Mouse (Mus musculus) spleen, postnatal 0 days (tissue): Measurements from ENCODE around the gene Dennd6b. TPM values are rescaled to one million over a fixed set of nuclear protein-coding genes. Genes with fewer than 3 reads are reported as not detected.

Experiments
- polyA plus RNA-seq: library from polyadenylated mRNA; unstranded; fragments of >200 nt; fragmentation: Nextera tagmentation; extraction: Ambion mirVana; gene quantifications from 2 replicates; pipeline ENCODE4 v1.2.1, GENCODE M21; 2015

Gene Dennd6b
- polyA plus RNA-seq, result 3.8 and 4.0 TPM in 2 replicates

GRCm38 (mm10) chr15:89196313-89196706 is at the start of gene Dennd6b:
TSS of gene Dennd6b (minus strand) at chr15:89196496.

DNA sequence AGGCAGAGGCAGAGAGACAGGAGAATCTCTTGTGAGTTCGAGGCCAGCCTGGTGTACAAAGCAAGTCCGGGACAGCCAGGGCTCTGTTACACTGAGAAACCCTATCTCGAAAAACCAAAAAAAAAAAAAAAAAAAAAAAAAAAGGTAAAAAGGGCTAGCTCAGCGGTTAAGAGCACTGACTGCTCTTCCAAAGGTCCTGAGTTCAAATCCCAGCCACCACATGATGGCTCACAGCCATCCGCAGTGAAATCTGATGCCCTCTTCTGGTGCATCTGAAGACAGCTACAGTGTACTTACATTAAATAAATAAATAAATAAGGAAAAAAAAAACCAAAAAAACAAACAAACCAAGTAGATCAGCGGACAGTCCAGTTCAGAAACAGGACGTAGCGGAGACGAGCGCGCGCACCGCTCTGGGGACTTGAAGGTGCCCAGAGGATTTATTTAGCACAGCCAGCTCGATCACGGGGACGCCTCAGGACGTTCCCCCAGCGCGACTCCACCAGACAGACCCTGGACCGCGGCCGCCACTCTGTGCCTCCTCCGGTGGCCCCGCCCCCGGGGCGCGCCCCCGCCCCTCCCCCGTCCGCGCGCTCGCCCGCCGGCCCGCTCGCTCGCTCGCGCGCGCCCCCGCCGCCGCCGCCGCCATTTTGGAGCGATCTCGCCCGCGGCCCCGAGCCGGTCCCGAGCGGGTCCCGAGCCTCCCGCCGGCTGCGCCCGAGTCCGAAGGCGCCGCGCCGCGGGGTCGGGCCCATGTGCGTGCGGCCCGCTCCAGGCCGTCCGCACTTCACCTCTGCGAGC is 14.8 kb upstream of the Dennd6b start, which contains the start of gene Ppp6r2:
Ppp6r2 (plus strand) TSS at position 639 of the 801 bp plus-strand sequence.

DNA sequence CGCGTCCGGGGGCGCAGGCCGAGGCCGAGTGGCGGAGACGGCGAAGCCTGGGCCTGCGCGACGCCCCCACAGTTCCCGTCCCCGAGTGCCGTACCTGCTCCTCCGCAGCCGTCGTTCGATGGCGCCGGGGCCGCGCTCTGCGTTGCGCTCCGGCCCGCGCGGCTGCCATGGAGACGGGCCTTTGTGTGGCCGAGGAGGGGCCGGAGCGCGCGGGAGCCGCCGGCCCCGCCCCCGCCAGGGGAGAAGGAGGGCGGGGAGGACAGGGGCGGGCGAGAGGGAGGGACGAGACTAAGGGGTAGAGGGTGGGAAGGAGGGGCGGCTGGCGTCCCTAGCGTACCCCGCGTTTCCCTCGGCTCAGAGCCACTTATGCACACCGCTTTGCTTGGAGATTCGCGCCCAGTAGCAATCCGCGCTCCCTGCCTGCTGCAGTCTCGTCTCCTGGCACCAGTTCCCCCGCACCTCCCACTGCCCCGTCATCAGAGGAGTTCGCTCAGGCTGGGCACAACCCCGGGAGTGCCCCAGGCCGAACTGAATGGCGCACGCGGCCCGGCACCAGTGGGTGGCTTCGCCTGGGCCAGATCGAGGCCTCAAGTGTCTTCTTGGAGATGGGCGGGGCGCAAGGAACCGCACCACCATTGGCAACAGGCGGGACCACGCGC is 15.6 kb downstream of the Dennd6b start, which contains the start of gene Plxnb2:
Plxnb2 (minus strand) TSS at position 218 of the 659 bp plus-strand sequence.

DNA sequence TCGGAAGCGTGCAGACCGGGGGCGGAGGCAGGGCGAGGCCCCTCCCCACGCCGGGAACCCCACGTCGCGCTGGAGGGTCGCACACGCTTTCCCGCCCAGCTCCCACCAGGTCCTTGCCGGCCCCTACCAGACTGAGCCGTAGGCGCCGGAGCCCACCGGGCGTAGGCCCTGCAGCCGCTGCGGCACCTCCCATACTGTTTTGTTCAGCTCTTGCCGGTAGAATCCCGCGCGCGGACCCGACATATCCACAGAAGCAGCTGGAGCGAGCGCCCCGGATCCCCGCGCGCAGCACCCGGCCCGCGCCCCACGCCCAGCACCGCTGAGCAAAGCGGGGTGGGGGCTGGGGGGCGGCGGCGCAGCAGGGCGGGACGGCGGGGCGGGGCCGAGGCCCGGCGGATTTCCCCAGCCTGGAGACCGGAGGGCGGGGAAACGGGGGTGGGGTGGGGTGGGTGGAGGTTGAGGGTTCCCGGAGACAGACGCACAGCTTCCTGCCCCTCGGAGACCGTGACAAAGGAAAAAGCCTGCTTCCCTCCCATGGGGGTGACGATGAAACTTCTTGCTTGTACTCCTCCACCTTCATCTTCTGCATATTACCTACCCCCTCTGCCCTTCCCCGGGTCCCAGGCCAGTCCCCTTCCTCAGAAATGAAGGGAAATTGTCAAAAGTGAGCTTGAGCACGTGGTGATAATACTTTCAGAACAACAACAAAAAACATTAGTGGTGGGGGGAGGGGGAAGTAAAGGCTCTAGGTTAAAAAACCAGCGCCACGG is 46.8 kb downstream of the Dennd6b start, which contains the start of gene Mapk11:
Mapk11 (minus strand) TSS at position 358 of the 770 bp plus-strand sequence.

GRCm38 (mm10) chr15:89140659-89141252 is 55.5 kb downstream of the Dennd6b start, which contains the start of gene Mapk12:
TSS of gene Mapk12 (minus strand) at chr15:89140703.

Other genes with a start within 250 kb of the Dennd6b start
- gene Ttll8, start 242.1 kb downstream of the Dennd6b start, polyA plus RNA-seq, result not detected in 2 replicates
- not detected in 2 replicates for gene Mlc1, start 217.5 kb downstream of the Dennd6b start, polyA plus RNA-seq
- not detected in 2 replicates for gene Mov10l1, start 213.6 kb downstream of the Dennd6b start, polyA plus RNA-seq
- gene Panx2, start 136.8 kb downstream of the Dennd6b start, polyA plus RNA-seq, result not detected in 2 replicates
- gene Trabd, start 121.4 kb downstream of the Dennd6b start, polyA plus RNA-seq, result 16.9 and 20.7 TPM in 2 replicates
- gene Selenoo, start 107.4 kb downstream of the Dennd6b start, polyA plus RNA-seq, result 8.0 and 9.3 TPM in 2 replicates
- gene Tubgcp6, start 73.4 kb downstream of the Dennd6b start, polyA plus RNA-seq, result 7.9 and 8.7 TPM in 2 replicates
- gene Hdac10, start 67.8 kb downstream of the Dennd6b start, polyA plus RNA-seq, result 11.4 and 11.9 TPM in 2 replicates
- gene Mapk12, start 55.8 kb downstream of the Dennd6b start, polyA plus RNA-seq, result 1.8 and 2.3 TPM in 2 replicates
- 0.87 and 1.3 TPM in 2 replicates for gene Mapk11, start 46.9 kb downstream of the Dennd6b start, polyA plus RNA-seq
- gene Plxnb2, start 15.7 kb downstream of the Dennd6b start, polyA plus RNA-seq, result 25.8 and 35.7 TPM in 2 replicates
- gene Ppp6r2, start 15.1 kb upstream of the Dennd6b start, polyA plus RNA-seq, result 46.2 and 46.5 TPM in 2 replicates
- gene Sbf1, start 118.8 kb upstream of the Dennd6b start, polyA plus RNA-seq, result 36.5 and 38.4 TPM in 2 replicates
- 0.16 TPM in 1 of 2 replicates, not detected in the other for gene Adm2, start 126.2 kb upstream of the Dennd6b start, polyA plus RNA-seq
- gene Miox, start 137.9 kb upstream of the Dennd6b start, polyA plus RNA-seq, result not detected in 2 replicates
- gene Lmf2, start 159.2 kb upstream of the Dennd6b start, polyA plus RNA-seq, result 28.5 and 29.5 TPM in 2 replicates
- gene Ncaph2, start 159.2 kb upstream of the Dennd6b start, polyA plus RNA-seq, result 134 and 143 TPM in 2 replicates
- 4.5 and 4.6 TPM in 2 replicates for gene Sco2, start 177.3 kb upstream of the Dennd6b start, polyA plus RNA-seq
- 0.82 and 1.4 TPM in 2 replicates for gene Tymp, start 180.5 kb upstream of the Dennd6b start, polyA plus RNA-seq
- gene Odf3b, start 182.8 kb upstream of the Dennd6b start, polyA plus RNA-seq, result 4.3 and 4.7 TPM in 2 replicates
- gene Klhdc7b, start 188.4 kb upstream of the Dennd6b start, polyA plus RNA-seq, result 0.04 TPM in 1 of 2 replicates, not detected in the other
- gene Syce3, start 214.0 kb upstream of the Dennd6b start, polyA plus RNA-seq, result not detected in 2 replicates
- gene Cpt1b, start 229.4 kb upstream of the Dennd6b start, polyA plus RNA-seq, result 0.46 and 0.59 TPM in 2 replicates
- gene C730034F03Rik, start 233.1 kb upstream of the Dennd6b start, polyA plus RNA-seq, result 3.5 and 3.7 TPM in 2 replicates
- not detected in 2 replicates for gene Gm44502, start 233.2 kb upstream of the Dennd6b start, polyA plus RNA-seq
- gene Chkb, start 233.4 kb upstream of the Dennd6b start, polyA plus RNA-seq, result 42.4 and 51.5 TPM in 2 replicates